Mouse (Mus musculus): ENCODE measurements around the gene Wdr4.

DNA sequence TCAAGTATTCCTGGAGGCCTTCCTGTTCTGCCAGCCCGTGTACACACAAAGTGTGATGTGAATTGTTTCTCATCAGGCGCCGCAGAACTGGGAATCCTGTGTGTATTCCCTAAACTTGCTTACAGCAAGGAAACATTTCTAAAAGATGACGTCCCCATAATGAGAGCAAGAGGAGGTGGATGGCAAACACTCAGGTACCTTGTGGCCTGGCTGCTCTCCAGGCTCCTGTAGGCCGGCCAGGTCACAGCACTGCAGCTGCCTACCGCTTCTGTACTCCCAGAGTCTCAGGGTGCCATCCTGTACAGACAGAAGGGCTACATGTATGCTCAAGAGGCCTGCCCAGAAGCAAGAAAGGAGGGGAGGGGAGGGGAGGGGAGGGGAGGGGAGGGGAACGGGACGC is 19.4 kb downstream of the Wdr4 start:
- TF ChIP-seq POLR2A (IDR thresholded peaks at IDR 0.05; ENCODE audit: borderline replicate concordance, extremely low read depth, low read depth, low read length), result no peak
- TF ChIP-seq CTCF (IDR thresholded peaks at IDR 0.05; ENCODE audit: insufficient read depth, low read length), result no peak

Measured in lung, adult 2 months (tissue).